Mouse (Mus musculus): ENCODE results near the gene Sptssa.

DNA sequence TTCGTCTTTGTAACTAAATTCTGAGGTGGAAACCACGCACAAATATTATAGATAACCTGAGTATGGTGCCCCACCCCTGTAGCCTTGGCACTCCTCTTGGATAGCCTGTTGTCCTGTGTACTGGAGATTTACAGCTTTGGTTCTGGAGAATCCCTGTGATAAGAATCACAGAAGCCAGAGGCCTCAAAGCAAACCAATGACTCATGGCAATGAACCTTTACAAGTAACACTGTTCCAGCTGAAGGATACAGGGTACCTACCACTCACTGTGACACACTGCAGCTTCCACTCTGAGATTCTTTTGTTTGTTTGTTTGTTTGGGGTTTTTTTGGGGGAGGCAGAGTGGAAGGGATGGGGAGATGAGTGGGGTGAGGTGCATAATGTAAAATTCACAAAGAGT lies 34.4 kb downstream of the Sptssa start:
- TF ChIP-seq GATA1 (IDR thresholded peaks at IDR 0.05; ENCODE audit: low read length) (no peak), TAL1 (IDR thresholded peaks at IDR 0.05; ENCODE audit: low read length) (no peak)
